Mouse (Mus musculus) olfactory bulb, adult 2 months (tissue): ENCODE results near the gene Copz1. TPM values are rescaled to one million over a fixed set of nuclear protein-coding genes. Genes with fewer than 3 reads are reported as not detected.

Experiments
- H3K27ac ChIP-seq: fragments of 200-500 bp; 2 replicates; pipeline ENCODE4 v1.5.1; 2012; ENCODE audit warnings: low read depth, low read length; ENCODE audit not compliant: insufficient read depth
- H3K4me1 ChIP-seq: fragments of 200-500 bp; 2 replicates; pipeline ENCODE4 v1.6.1; 2012; ENCODE audit warnings: low read length; ENCODE audit not compliant: control insufficient read depth, insufficient read depth
- H3K4me3 ChIP-seq: fragments of 200-500 bp; 2 replicates; pipeline ENCODE4 v1.5.1; 2012; ENCODE audit warnings: mild to moderate bottlenecking, low read depth, low read length, moderate library complexity; ENCODE audit not compliant: insufficient read depth
- CTCF ChIP-seq: fragments of 200-500 bp; IDR thresholded peaks from 2 replicates; pipeline ENCODE4 v1.5.1; 2012; ENCODE audit warnings: low read depth, mild to moderate bottlenecking, low read length, moderate library complexity; ENCODE audit not compliant: insufficient read depth
- POLR2A ChIP-seq: fragments of 200-500 bp; IDR thresholded peaks from 2 replicates; pipeline ENCODE4 v1.6.1; 2012; ENCODE audit warnings: mild to moderate bottlenecking, low read depth, low read length, moderate library complexity; ENCODE audit not compliant: insufficient read depth
- WGBS: fragments of 180-500 bp; shearing (Covaris S2); methylation state at CpG from one replicate; pipeline ENCODE4 v1.1.7; 2018; 5-methylcytosine and 5-hydroxymethylcytosine counted together
- polyA plus RNA-seq: library from polyadenylated mRNA; stranded (reverse); fragments of >200 nt; gene quantifications from 2 replicates; pipeline ENCODE4 v1.2.4, GENCODE M21; 2012; ENCODE audit warnings: low replicate concordance; ENCODE audit not compliant: missing spikeins, insufficient read depth, insufficient read length

The Copz1 gene
- polyA plus RNA-seq, 1 experiment = not detected

- Histone ChIP-seq H3K4me3 (peak overlapping the region; percentile 57), H3K4me1 (peaks cover 41% of the 10 kb centered on the region), H3K27ac (peak overlapping the region; percentile 74)
- WGBS = under 1% methylated on average over 9 of the region's 9 CpGs
- TF ChIP-seq POLR2A = no peak
- no peak for TF ChIP-seq CTCF
Measured at GRCm38 (mm10) chr15:103304616-103304969, 32.1 kb downstream of the Copz1 start.

- Histone ChIP-seq H3K4me1 (peaks cover 35% of the 10 kb centered on the region), H3K27ac (peak overlapping the region; percentile 99), H3K4me3 (peak overlapping the region; percentile 57)
- under 1% methylated on average over 68 of the region's 71 CpGs for WGBS
- TF ChIP-seq POLR2A (peak; percentile 63), CTCF (no peak)
Measured at GRCm38 (mm10) chr15:103305070-103305678, 32.7 kb downstream of the Copz1 start.

GRCm38 (mm10) chr15:103305792-103306645 lies 33.5 kb downstream of the Copz1 start:
- Histone ChIP-seq H3K4me3 (peak overlapping the region; percentile 57), H3K4me1 (peaks cover 28% of the 10 kb centered on the region), H3K27ac (peak overlapping the region; percentile 99)
- WGBS = 26% methylated on average over 8 of the region's 8 CpGs
- TF ChIP-seq CTCF = no peak
- no peak for TF ChIP-seq POLR2A

GRCm38 (mm10) chr15:103307125-103307524 lies 34.6 kb downstream of the Copz1 start:
- H3K27ac ChIP-seq = 0 out of 2 replicates have a peak overlapping the region, but pooled peaks have one; percentile 15

GRCm38 (mm10) chr15:103308056-103308875 lies 35.8 kb downstream of the Copz1 start:
- 62% methylated on average over 28 of the region's 28 CpGs for WGBS
- Histone ChIP-seq H3K4me1 (peaks cover 18% of the 10 kb centered on the region), H3K4me3 (no peak overlapping the region), H3K27ac (no peak overlapping the region)
- TF ChIP-seq POLR2A (no peak), CTCF (no peak)

More at GRCm38 (mm10) chr15:103307125-103307524, 34.6 kb downstream of the Copz1 start:
- Histone ChIP-seq H3K4me1 (peaks cover 23% of the 10 kb centered on the region), H3K4me3 (no peak overlapping the region)
- TF ChIP-seq CTCF (0 out of 2 replicates have a peak, but pooled peaks have one; percentile 34), POLR2A (no peak)
- WGBS = 2% methylated on average over 7 of the region's 7 CpGs

GRCm38 (mm10) chr15:103308876-103309580 lies 36.5 kb downstream of the Copz1 start:
- TF ChIP-seq CTCF (no peak), POLR2A (no peak)
- Histone ChIP-seq H3K4me3 (no peak overlapping the region), H3K4me1 (peaks cover 19% of the 10 kb centered on the region), H3K27ac (no peak overlapping the region)
- 69% methylated on average over 26 of the region's 26 CpGs for WGBS

- Histone ChIP-seq H3K4me1 (peaks cover 21% of the 10 kb centered on the region), H3K4me3 (no peak within 1 kb of the TSS), H3K27ac (no peak within 1 kb of the TSS)
- TF ChIP-seq CTCF (no peak), POLR2A (no peak)
- 82% methylated on average over 6 of the region's 6 CpGs for WGBS
Measured at GRCm38 (mm10) chr15:103310365-103310910, 37.9 kb downstream of the Copz1 start, which contains the start of gene Gpr84. Gene Gpr84 (minus strand): TSS chr15:103310612.
